Mouse (Mus musculus): Measurements from ENCODE around the gene Fbxw7. TPM values are rescaled to one million over a fixed set of nuclear protein-coding genes. Genes with fewer than 3 reads are reported as not detected.

Fbxw7 gene
- 100 to 1,000 TPM; 155 to 157 TPM for total RNA-seq (2021)
- long read RNA-seq, full-length matches to known transcripts: 54 of 92 reads
- long read RNA-seq, partial matches to known transcripts: 27 of 92 reads
- long read RNA-seq, other reads (novel, unspliced or antisense): 11 of 92 reads

- DNase-seq (ENCODE audit: low spot score in 2 of 2): peak; percentile 4 to 8
Observed at GRCm38 (mm10) chr3:84814762-84815381, at the start of gene Fbxw7. Fbxw7 (plus strand) TSS chr3:84815268.

GRCm38 (mm10) chr3:84768940-84769339 lies 46.1 kb upstream of the Fbxw7 start:
- DNase-seq (ENCODE audit: low spot score in 2 of 2): no peak

GRCm38 (mm10) chr3:84769411-84769810 lies 45.7 kb upstream of the Fbxw7 start:
- no peak for DNase-seq (ENCODE audit: low spot score in 2 of 2)

- no peak for DNase-seq (ENCODE audit: low spot score in 2 of 2)
Observed at GRCm38 (mm10) chr3:84770518-84770917, 44.5 kb upstream of the Fbxw7 start.

- DNase-seq (ENCODE audit: low spot score in 2 of 2): no peak
Observed at GRCm38 (mm10) chr3:84771980-84772379, 43.1 kb upstream of the Fbxw7 start.

- DNase-seq (ENCODE audit: low spot score in 2 of 2): no peak
Observed at GRCm38 (mm10) chr3:84774246-84775066, 40.6 kb upstream of the Fbxw7 start.

- DNase-seq (ENCODE audit: low spot score in 2 of 2): no peak
Observed at GRCm38 (mm10) chr3:84775067-84775423, 40.0 kb upstream of the Fbxw7 start.

GRCm38 (mm10) chr3:84775577-84775976 lies 39.5 kb upstream of the Fbxw7 start:
- DNase-seq (ENCODE audit: low spot score in 2 of 2): no peak

GRCm38 (mm10) chr3:84776084-84776483 lies 39.0 kb upstream of the Fbxw7 start:
- DNase-seq (ENCODE audit: low spot score in 2 of 2): no peak

GRCm38 (mm10) chr3:84787914-84788313 lies 27.2 kb upstream of the Fbxw7 start:
- DNase-seq (ENCODE audit: low spot score in 2 of 2): no peak

- DNase-seq (ENCODE audit: low spot score in 2 of 2): no peak
Observed at GRCm38 (mm10) chr3:84804036-84804435, 11.0 kb upstream of the Fbxw7 start.

- DNase-seq (ENCODE audit: low spot score in 2 of 2): no peak
Observed at GRCm38 (mm10) chr3:84806206-84806605, 8.9 kb upstream of the Fbxw7 start.

- no peak for DNase-seq (ENCODE audit: low spot score in 2 of 2)
Observed at GRCm38 (mm10) chr3:84807826-84808225, 7.2 kb upstream of the Fbxw7 start.

GRCm38 (mm10) chr3:84808906-84809305 lies 6.2 kb upstream of the Fbxw7 start:
- no peak for DNase-seq (ENCODE audit: low spot score in 2 of 2)

- no peak for DNase-seq (ENCODE audit: low spot score in 2 of 2)
Observed at GRCm38 (mm10) chr3:84810803-84811202, 4.3 kb upstream of the Fbxw7 start.

GRCm38 (mm10) chr3:84813436-84814156 lies 1.5 kb upstream of the Fbxw7 start:
- no peak for DNase-seq (ENCODE audit: low spot score in 2 of 2)

GRCm38 (mm10) chr3:84814157-84814761 lies 809 bp upstream of the Fbxw7 start:
- peak; percentile 99 for DNase-seq (ENCODE audit: low spot score in 2 of 2)

GRCm38 (mm10) chr3:84815461-84815860 lies 393 bp downstream of the Fbxw7 start:
- DNase-seq (ENCODE audit: low spot score in 2 of 2): peak; percentile 6 to 25

- no peak for DNase-seq (ENCODE audit: low spot score in 2 of 2)
Observed at GRCm38 (mm10) chr3:84816951-84817350, 1.9 kb downstream of the Fbxw7 start.

- DNase-seq (ENCODE audit: low spot score in 2 of 2): no peak
Observed at GRCm38 (mm10) chr3:84820654-84821201, 5.7 kb downstream of the Fbxw7 start.

- no peak for DNase-seq (ENCODE audit: low spot score in 2 of 2)
Observed at GRCm38 (mm10) chr3:84825990-84826389, 10.9 kb downstream of the Fbxw7 start.

Measured in layer of hippocampus, adult 18-20 months (tissue).